23 mouse cellular contexts compared by ENCODE assay signal in genomic region chr5:103617191-103617590, GRCm38 (mm10). TPM values are rescaled to one million over a fixed set of nuclear protein-coding genes. Genes with fewer than 3 reads are reported as not detected.
DNase-seq lines count a peak whose midpoint lies in the region; ATAC-seq and TF ChIP-seq lines count a peak whose summit lies in the region.
"Had no signal": no experiment of that assay in that cellular context is flagged by ENCODE, and none has a peak within 500 bp of the region (broad histone marks: within the 10 kb centered on the region; RNA-seq: fewer than 3 reads in every experiment).

No protein-coding gene starts in this region.

- H3K27ac ChIP-seq in kidney, embryonic 16.5 days (ENCODE audit: low read length), result no peak overlapping the region
- no peak overlapping the region; the same call in 1 of the 2 replicates for H3K27ac ChIP-seq in ES-E14 (ENCODE audit: insufficient read depth, low read depth, low read length, poor library complexity, severe bottlenecking)
- H3K27ac ChIP-seq: embryonic facial prominence, embryonic 12.5 days; forebrain, embryonic 15.5 days; hindbrain, embryonic 13.5 days; hindbrain, postnatal 0 days had no signal

- H3K36me3 ChIP-seq in kidney, embryonic 16.5 days (ENCODE audit: insufficient read depth, low read length), result no peaks in the 10 kb centered on the region
- H3K36me3 ChIP-seq in ES-E14 (ENCODE audit: control insufficient read depth, insufficient read depth, low read length, poor library complexity, severe bottlenecking), result no peaks in the 10 kb centered on the region
- H3K36me3 ChIP-seq: embryonic facial prominence, embryonic 12.5 days; forebrain, embryonic 15.5 days; hindbrain, embryonic 13.5 days had no signal

- TF ChIP-seq POLR2A in lung, adult 2 months (IDR thresholded peaks at IDR 0.05; ENCODE audit: borderline replicate concordance, extremely low read depth, low read depth, low read length), result no peak

- DNase-seq in kidney, adult 9 months, result no peak
- DNase-seq in ES-E14 (ENCODE audit: low read depth, low spot score), result peak; percentile 71
- DNase-seq in WW6 (ENCODE audit: low read depth, low spot score), result peak; percentile 34
- DNase-seq in testis, postnatal 14 days (ENCODE audit: low spot score), result peak; percentile 51
- DNase-seq in thymus, postnatal 10 days (ENCODE audit: low spot score in 2 of 2), result no peak
- DNase-seq in lung, adult 2 months, result no peak
- DNase-seq: adrenal gland, adult 8-10 months; adrenal gland, postnatal 36 days; cerebellum, adult 11 months; cerebellum, adult 9-10 months; cerebellum, postnatal 25 days; gastrocnemius, postnatal 36 days; heart, adult 18-20 months; heart, postnatal 10 days had no signal

- no peak for TF ChIP-seq CTCF in lung, adult 2 months (IDR thresholded peaks at IDR 0.05; ENCODE audit: insufficient read depth, low read length)

- WGBS in kidney, embryonic 16.5 days, result 74% methylated on average over 9 of the region's 9 CpGs
- 82% methylated on average over 9 of the region's 9 CpGs for WGBS in lung, adult 2 months

- H3K4me1 ChIP-seq in kidney, embryonic 16.5 days (ENCODE audit: insufficient read depth, low read length), result no peaks in the 10 kb centered on the region
- peaks cover 0 to 8% of the 10 kb centered on the region in 2 experiments; a peak in 1 of 4 replicates for H3K4me1 ChIP-seq in ES-E14 (ENCODE audit: control insufficient read depth in 2 of 2, insufficient read depth in 2 of 2, low read length in 2 of 2, poor library complexity in 1 of 2)
- peaks cover 16% of the 10 kb centered on the region for H3K4me1 ChIP-seq in lung, adult 2 months (ENCODE audit: control insufficient read depth, insufficient read depth, low read length)
- H3K4me1 ChIP-seq: embryonic facial prominence, embryonic 12.5 days; forebrain, embryonic 15.5 days; hindbrain, embryonic 13.5 days had no signal

- H3K4me3 ChIP-seq in kidney, embryonic 16.5 days (ENCODE audit: low read length), result no peak overlapping the region
- H3K4me3 ChIP-seq in ES-E14 (ENCODE audit: insufficient read depth in 1 of 2, low read depth in 1 of 2, low read length in 2 of 2, poor library complexity in 1 of 2, severe bottlenecking in 1 of 2), result no peak overlapping the region
- no peak overlapping the region for H3K4me3 ChIP-seq in lung, adult 2 months (replicated peaks; ENCODE audit: extremely low read depth, low read depth, low read length)
- H3K4me3 ChIP-seq: embryonic facial prominence, embryonic 12.5 days; forebrain, embryonic 15.5 days; hindbrain, embryonic 13.5 days had no signal

- peak; percentile 49 for ATAC-seq in kidney, embryonic 16.5 days (ENCODE audit: low FRiP score, low TSS enrichment)
- ATAC-seq: forebrain, embryonic 15.5 days; hindbrain, postnatal 0 days had no signal

- no peaks in the 10 kb centered on the region for H3K27me3 ChIP-seq in kidney, embryonic 16.5 days (ENCODE audit: insufficient read depth, low read length)
- H3K27me3 ChIP-seq: embryonic facial prominence, embryonic 12.5 days; forebrain, embryonic 15.5 days; hindbrain, embryonic 13.5 days had no signal

- no peaks in the 10 kb centered on the region for H3K9me3 ChIP-seq in kidney, embryonic 16.5 days (ENCODE audit: low read length)
- no peaks in the 10 kb centered on the region for H3K9me3 ChIP-seq in ES-E14 (ENCODE audit: control insufficient read depth, insufficient read depth, low read depth, low read length)
- H3K9me3 ChIP-seq: embryonic facial prominence, embryonic 12.5 days; forebrain, embryonic 15.5 days; hindbrain, embryonic 13.5 days had no signal

- no peak overlapping the region for H3K4me2 ChIP-seq in kidney, embryonic 16.5 days (replicated peaks; ENCODE audit: low read depth, low read length)
- H3K4me2 ChIP-seq: embryonic facial prominence, embryonic 12.5 days; forebrain, embryonic 15.5 days; hindbrain, embryonic 13.5 days had no signal

- in situ Hi-C loops in ES-E14 (cut with MboI; ENCODE audit: low sequenced_read_pairs in 2 of 2, unreplicated experiment in 2 of 2), result no loop called here

- no peak overlapping the region for H3K9ac ChIP-seq in kidney, embryonic 16.5 days (replicated peaks; ENCODE audit: low read length)
- H3K9ac ChIP-seq in ES-E14 (ENCODE audit: insufficient read depth, low read depth, low read length, poor library complexity, severe bottlenecking), result no peak overlapping the region
- H3K9ac ChIP-seq: embryonic facial prominence, embryonic 12.5 days; forebrain, embryonic 15.5 days; hindbrain, embryonic 13.5 days had no signal

TF ChIP-seq in ES-E14, 5 proteins besides CTCF, POLR2A, EP300 and RAD21:
- no peak for TF ChIP-seq HCFC1 (IDR thresholded peaks at IDR 0.05; ENCODE audit: borderline replicate concordance, insufficient read depth, low read length)
- no peak for TF ChIP-seq CHD2 (IDR thresholded peaks at IDR 0.05; ENCODE audit: low read depth, low read length)
- TF ChIP-seq ZC3H11A (IDR thresholded peaks at IDR 0.05; ENCODE audit: borderline replicate concordance, low read depth, low read length), result no peak
- no peak for TF ChIP-seq MAFK (IDR thresholded peaks at IDR 0.05; ENCODE audit: insufficient read depth, low read depth, low read length)
- TF ChIP-seq ZNF384 (IDR thresholded peaks at IDR 0.05; ENCODE audit: low read depth, low read length), result no peak

RNA-seq across cellular contexts. Expression of gene Slc10a6, which starts 12.0 kb away (rescaled TPM):
- polyA plus RNA-seq in kidney, embryonic 16.5 days (2015; fragmentation: Nextera tagmentation; extraction: Ambion mirVana), result 0.11 and 0.26 TPM in 2 replicates
- 0.22 and 0.26 TPM in 2 replicates for total RNA-seq in ES-E14 (2012; rRNA removed)
- polyA plus RNA-seq in lung, adult 2 months (2012; rRNA removed), result 18.7 and 20.6 TPM in 2 replicates
- total RNA-seq: hematopoietic stem cell, adult 5-6 weeks; MEL had no signal
- polyA plus RNA-seq: cortical plate, adult 2 months; forebrain, embryonic 11.5 days; forebrain, embryonic 15.5 days had no signal

RNA-seq across cellular contexts. Expression of gene 1700016H13Rik, which starts 38.6 kb away (rescaled TPM):
- polyA plus RNA-seq in kidney, embryonic 16.5 days (2015; fragmentation: Nextera tagmentation; extraction: Ambion mirVana), result 0.14 TPM in 1 of 2 replicates, not detected in the other
- total RNA-seq in ES-E14 (2012; rRNA removed), result 0.18 and 0.21 TPM in 2 replicates
- 0.16 and 0.21 TPM in 2 replicates for polyA plus RNA-seq in lung, adult 2 months (2012; rRNA removed)
- total RNA-seq: adrenal gland, adult 8-10 months; adrenal gland, postnatal 36 days; heart, adult 18-20 months; heart, postnatal 10 days; hematopoietic stem cell, adult 5-6 weeks had no signal
- polyA plus RNA-seq: cortical plate, adult 2 months; hindbrain, postnatal 0 days had no signal

Comparison
In these comparisons a context has a peak if more than half of its experiments do, and no peak if none do; other contexts are left out.
1. DNase-seq: peak in ES-E14 (single experiment), WW6 (single experiment) and testis, postnatal 14 days (single experiment); none in kidney, adult 9 months (single experiment), thymus, postnatal 10 days (0 of 2) and lung, adult 2 months (single experiment).
2. RNA of gene Slc10a6, which starts 12.0 kb away (polyA plus RNA-seq): 18.7 to 20.6 TPM in lung, adult 2 months; 0.11 to 0.26 TPM in kidney, embryonic 16.5 days; every median in the first group is over 10 times any median in the second.